Mouse (Mus musculus) A20 (cell line): ENCODE measurements around the gene Acvr1b.
A peak's percentile ranks its signal among the peaks of the same experiment; 100 is the strongest.

Experiments used
- DNase-seq: peaks from one replicate; pipeline ENCODE4 v3.0.0-alpha.2; 2011; ENCODE audit warnings: low read depth, low spot score

Gene Acvr1b

GRCm38 (mm10) chr15:101250220-101250800 lies 76.4 kb downstream of the Acvr1b start:
- DNase-seq = no peak

DNA sequence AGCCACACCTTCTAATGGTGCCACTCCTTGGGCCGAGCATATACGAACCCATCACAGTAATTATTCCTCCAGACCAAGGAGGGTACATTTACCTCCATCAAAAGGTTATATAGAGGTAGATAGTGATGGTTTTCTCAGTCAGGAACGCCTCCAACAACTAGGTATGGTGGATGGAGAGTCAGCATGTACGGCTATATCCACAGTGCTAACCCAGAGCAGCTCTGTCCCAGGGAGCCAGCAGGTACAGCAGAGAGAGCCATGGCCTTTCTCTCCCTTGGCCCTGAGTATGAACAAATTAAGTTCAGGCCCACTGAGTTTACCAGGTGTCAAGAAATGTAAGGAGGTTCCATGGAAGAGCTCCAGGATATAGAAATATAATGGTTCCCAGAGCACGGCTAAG lies 78.1 kb downstream of the Acvr1b start:
- DNase-seq = no peak

DNA sequence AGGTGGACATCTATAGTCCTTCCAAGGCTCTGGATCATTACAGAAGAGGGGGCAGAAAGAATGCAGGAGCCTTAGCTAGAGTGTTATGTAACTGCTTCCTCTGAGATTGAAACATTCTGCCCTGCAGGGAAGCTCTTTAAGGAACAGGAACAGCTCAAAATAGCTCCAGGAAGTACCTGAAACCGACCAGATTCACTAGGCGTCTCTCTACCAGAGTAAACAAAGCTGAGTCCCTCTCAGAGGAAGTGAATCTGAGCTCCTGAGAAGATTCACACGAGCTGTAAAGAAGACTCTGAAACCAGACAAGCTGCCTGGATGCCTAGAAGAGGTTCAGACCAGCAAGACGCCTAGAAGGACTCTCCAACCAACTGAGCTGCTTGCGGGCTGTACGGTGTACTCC lies 78.7 kb downstream of the Acvr1b start:
- DNase-seq = peak; percentile 64

- DNase-seq = no peak
These were observed 79.7 kb downstream of the Acvr1b start for GRCm38 (mm10) chr15:101253563-101253885.

DNA sequence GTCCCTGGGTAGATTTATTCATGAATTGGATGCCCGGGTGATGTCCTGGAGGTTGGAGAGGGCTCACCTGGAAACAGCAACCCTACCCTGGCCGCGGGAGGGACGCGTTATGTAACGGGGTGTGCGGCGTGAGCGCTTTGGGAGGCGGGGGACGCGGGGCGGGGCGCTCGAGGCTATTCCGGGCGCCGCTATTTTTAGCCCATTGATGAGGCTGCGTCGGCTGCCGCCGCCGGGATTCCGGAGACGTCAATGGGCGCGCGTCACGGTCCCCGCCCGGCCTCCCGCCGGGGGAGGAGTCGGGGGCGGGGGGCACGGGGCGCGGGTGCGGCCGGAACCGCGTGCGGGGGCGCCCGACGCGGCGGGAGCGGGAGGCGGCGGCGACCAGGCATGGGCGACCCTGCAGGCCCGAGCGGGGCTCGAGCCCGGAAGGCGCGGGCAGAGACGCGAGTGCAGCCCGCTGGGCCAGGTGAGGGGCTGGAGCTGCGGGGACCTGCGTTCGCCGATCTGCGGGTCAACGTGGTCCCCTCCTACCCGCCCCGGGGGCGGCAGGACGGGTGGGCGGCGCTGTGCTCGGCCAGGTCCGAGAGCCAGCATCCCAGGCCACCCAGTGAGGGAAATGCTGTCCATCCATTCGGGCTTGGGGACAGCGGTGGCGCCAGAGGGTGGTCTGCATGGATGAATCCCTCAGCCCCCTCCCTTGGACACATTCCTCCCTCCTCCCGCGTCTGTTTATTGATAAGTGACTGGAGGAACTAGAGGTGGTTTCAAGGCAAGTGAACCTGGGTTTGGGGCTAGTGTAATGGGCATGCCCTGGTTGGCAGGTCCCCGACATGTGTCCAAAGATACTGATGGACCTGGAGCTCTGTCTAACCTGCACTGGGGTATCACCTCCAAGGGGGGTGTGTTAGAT lies 80.3 kb downstream of the Acvr1b start, which contains the start of gene Nr4a1:
TSS of gene Nr4a1 (plus strand) at position 384 of the 910 bp plus-strand sequence.
- peak; percentile 67 for DNase-seq

GRCm38 (mm10) chr15:101255842-101256462 lies 82.1 kb downstream of the Acvr1b start:
- DNase-seq = peak; percentile 43

GRCm38 (mm10) chr15:101256463-101257206 lies 82.8 kb downstream of the Acvr1b start:
- DNase-seq = no peak

GRCm38 (mm10) chr15:101258420-101258819 lies 84.6 kb downstream of the Acvr1b start:
- no peak for DNase-seq

- DNase-seq = no peak
These were observed 86.1 kb downstream of the Acvr1b start for GRCm38 (mm10) chr15:101259922-101260321.

DNA sequence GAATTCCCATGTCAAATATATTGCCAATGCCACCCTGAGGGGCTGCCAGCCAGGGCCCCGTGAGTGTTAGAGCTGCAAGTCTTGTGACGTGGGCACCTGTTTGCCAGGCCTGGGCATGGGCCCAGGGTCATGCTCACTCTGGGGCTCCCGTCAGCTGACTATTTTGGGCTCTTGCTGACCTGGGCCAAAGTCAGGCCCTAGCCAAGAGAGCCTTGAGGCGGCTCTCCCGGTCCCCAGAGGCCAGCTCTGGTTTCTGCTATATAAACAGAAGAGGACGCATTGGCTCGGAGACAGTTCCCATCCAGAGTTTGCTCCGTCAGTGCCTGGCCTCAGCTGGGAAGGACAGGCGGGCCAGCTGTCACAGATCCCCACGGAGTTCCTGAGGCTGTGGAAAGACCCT lies 86.5 kb downstream of the Acvr1b start:
- no peak for DNase-seq

DNA sequence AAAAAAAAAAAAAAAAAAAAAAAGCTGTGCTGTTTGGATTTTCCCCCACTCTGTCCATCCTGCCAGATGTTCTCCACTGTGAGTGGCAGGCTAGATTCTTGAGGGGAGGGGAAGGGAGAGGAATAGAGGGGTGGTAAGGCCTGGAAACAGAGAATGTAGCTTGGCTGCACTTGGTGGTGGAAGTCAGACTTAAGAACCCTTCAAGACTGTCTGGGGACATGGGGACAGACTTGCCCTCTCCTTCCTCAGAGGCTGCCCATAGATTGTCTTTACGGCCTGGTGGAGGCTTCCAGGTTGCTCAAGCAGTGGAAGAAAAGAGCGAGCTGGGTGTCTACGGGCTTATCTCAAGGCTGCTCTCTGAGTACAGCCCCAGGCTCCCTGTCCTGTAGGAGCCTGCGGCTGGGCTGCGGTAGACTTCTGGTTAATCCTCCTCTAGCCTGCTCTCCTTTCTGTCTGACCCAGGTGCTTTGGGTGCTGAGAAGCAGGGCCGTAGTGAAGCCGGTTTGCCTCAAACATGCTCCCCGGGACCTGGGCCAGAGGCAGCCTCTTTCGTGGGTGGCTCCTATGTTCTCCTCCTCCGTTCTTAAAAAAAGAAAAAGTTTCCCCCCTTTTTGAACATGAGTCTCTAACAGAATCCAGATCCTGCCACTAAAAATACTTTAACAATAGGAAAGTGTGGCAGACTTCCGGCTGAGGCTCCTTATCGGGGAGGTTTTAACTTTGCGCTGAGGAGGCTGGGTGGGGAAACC lies 87.2 kb downstream of the Acvr1b start:
- DNase-seq = no peak

DNA sequence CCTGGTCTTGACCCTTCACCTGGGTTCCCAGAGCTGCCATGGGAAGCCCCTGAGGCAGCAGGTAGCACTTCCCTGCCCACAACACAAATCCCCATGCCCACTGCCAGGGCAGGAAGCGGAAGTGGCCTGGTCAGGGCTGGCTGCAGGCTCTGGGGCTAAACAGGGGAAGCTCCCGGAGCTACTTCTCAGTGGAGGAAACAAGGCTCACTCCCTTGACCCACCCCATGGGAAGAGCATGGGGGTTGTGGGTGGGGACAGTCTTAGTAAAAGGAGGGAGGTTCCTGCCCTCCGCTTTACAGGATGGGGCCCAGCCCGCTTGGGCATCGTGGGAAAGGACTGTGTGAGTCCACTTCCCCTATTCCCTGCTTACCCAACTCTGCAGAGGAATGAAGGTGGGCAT lies 88.6 kb downstream of the Acvr1b start:
- no peak for DNase-seq
